Mouse (Mus musculus) neural tube, embryonic 13.5 days (tissue): ENCODE measurements at regions not wholly inside any gene's neighbourhood (a gene's known extent, or its start where the extent isn't known, plus 50 kb on each side); places are given as distances from the start of the nearest gene placed in this dataset.
A peak's percentile ranks its signal among the peaks of the same experiment; 100 is the strongest.
"Not testable (repeated sequence)": the region's sequence is repeated elsewhere in the genome, so short reads cannot be mapped to it uniquely, and the experiment has no call there.

ENCODE experiments used
- ATAC-seq: fragments of 200-750 bp; cut with Nextera tagmentation; 2 replicates; pipeline ENCODE4 v1.8.0; 2017; ENCODE audit warnings: low read depth, mild to moderate bottlenecking, moderate TSS enrichment, moderate library complexity
- H3K27ac ChIP-seq: fragments of 300-500 bp; sonication (generic); replicated peaks from 2 replicates; pipeline ENCODE4 v1.5.1; 2015; ENCODE audit warnings: moderate library complexity, mild to moderate bottlenecking, inconsistent platforms
- H3K27me3 ChIP-seq: fragments of 300-500 bp; sonication (generic); 2 replicates; pipeline ENCODE4 v1.6.1; 2015; ENCODE audit warnings: mild to moderate bottlenecking, inconsistent platforms
- H3K36me3 ChIP-seq: fragments of 300-500 bp; sonication (generic); 2 replicates; pipeline ENCODE4 v1.6.1; 2015; ENCODE audit warnings: mild to moderate bottlenecking, inconsistent platforms
- H3K4me1 ChIP-seq: fragments of 300-500 bp; sonication (generic); replicated peaks from 2 replicates; pipeline ENCODE4 v1.6.1; 2015; ENCODE audit warnings: inconsistent platforms
- H3K4me2 ChIP-seq: fragments of 300-500 bp; sonication (generic); 2 replicates; pipeline ENCODE4 v1.6.1; 2015; ENCODE audit warnings: inconsistent platforms, mild to moderate bottlenecking, moderate library complexity
- H3K4me3 ChIP-seq: fragments of 300-500 bp; sonication (generic); 2 replicates; pipeline ENCODE4 v1.5.1; 2015; ENCODE audit warnings: mild to moderate bottlenecking, inconsistent platforms
- H3K9ac ChIP-seq: fragments of 300-500 bp; sonication (generic); 2 replicates; pipeline ENCODE4 v1.6.1; 2015; ENCODE audit warnings: moderate library complexity, mild to moderate bottlenecking, inconsistent platforms
- H3K9me3 ChIP-seq: fragments of 300-500 bp; sonication (generic); 2 replicates; pipeline ENCODE4 v1.6.1; 2016; ENCODE audit warnings: inconsistent platforms
- WGBS: fragments of 180-500 bp; shearing (Covaris S2); methylation state at CpG from one replicate; pipeline ENCODE4 v1.1.7; 2015; 5-methylcytosine and 5-hydroxymethylcytosine counted together

GRCm38 (mm10) chr14:48607131-48607530 is 66.5 kb downstream of the Otx2 start:
- no peaks in the 10 kb centered on the region for H3K9me3 ChIP-seq
- H3K4me1 ChIP-seq, result peaks cover 16% of the 10 kb centered on the region
- no peak for ATAC-seq
- no peaks in the 10 kb centered on the region for H3K36me3 ChIP-seq
- no peak overlapping the region for H3K4me3 ChIP-seq
- H3K4me2 ChIP-seq, result no peak overlapping the region
- 28% methylated on average over 6 of the region's 6 CpGs for WGBS
- no peak overlapping the region for H3K9ac ChIP-seq
- no peak overlapping the region for H3K27ac ChIP-seq
- no peaks in the 10 kb centered on the region for H3K27me3 ChIP-seq

GRCm38 (mm10) chr14:48603490-48603889 is 70.1 kb downstream of the Otx2 start:
- Histone ChIP-seq H3K9me3 (no peaks in the 10 kb centered on the region), H3K4me2 (no peak overlapping the region), H3K4me1 (peaks cover 13% of the 10 kb centered on the region), H3K27ac (no peak overlapping the region), H3K27me3 (no peaks in the 10 kb centered on the region), H3K4me3 (no peak overlapping the region), H3K36me3 (no peaks in the 10 kb centered on the region), H3K9ac (no peak overlapping the region)
- WGBS, result 65% methylated on average over 6 of the region's 6 CpGs
- ATAC-seq, result no peak

- no peaks in the 10 kb centered on the region for H3K9me3 ChIP-seq
- H3K4me2 ChIP-seq, result no peak overlapping the region
- H3K4me3 ChIP-seq, result no peak overlapping the region
- no peak overlapping the region for H3K9ac ChIP-seq
- H3K27me3 ChIP-seq, result peaks cover 8% of the 10 kb centered on the region; the same call in 1 of the 2 replicates
- H3K27ac ChIP-seq, result no peak overlapping the region
- no peaks in the 10 kb centered on the region for H3K36me3 ChIP-seq
- peaks cover 23% of the 10 kb centered on the region for H3K4me1 ChIP-seq
- WGBS, result 73% methylated on average over 5 of the region's 5 CpGs
- no peak for ATAC-seq
Observed at GRCm38 (mm10) chr14:48594334-48594733, 79.3 kb downstream of the Otx2 start.

DNA sequence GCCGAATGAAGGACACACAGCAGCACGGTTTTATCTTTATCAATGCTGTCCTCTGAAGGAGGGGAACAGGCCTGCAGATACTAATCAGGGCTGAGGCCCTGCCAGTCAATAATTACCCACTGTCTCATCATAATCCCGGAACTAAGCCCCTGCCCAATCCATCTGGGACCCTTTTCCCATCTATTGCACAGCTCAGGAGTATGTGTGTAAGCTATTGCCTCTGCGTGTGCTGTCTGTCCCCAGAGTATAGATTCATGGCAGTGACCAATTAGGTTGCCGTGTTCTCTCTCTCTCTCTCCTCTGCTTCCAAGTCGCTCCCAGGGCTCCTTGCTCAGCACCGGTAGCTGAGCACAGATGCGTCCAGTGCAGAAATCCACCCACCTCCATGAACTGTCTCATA is 80.3 kb downstream of the Otx2 start:
- H3K36me3 ChIP-seq, result no peaks in the 10 kb centered on the region
- 0 out of 2 replicates have a peak overlapping the region, but pooled peaks have one; percentile 1 for H3K27ac ChIP-seq
- WGBS, result 39% methylated on average over 8 of the region's 8 CpGs
- H3K4me1 ChIP-seq, result peaks cover 23% of the 10 kb centered on the region
- no peaks in the 10 kb centered on the region for H3K9me3 ChIP-seq
- H3K4me3 ChIP-seq, result no peak overlapping the region
- H3K4me2 ChIP-seq, result no peak overlapping the region
- peaks cover 8% of the 10 kb centered on the region; the same call in 1 of the 2 replicates for H3K27me3 ChIP-seq
- ATAC-seq, result peak; percentile 67
- no peak overlapping the region for H3K9ac ChIP-seq

DNA sequence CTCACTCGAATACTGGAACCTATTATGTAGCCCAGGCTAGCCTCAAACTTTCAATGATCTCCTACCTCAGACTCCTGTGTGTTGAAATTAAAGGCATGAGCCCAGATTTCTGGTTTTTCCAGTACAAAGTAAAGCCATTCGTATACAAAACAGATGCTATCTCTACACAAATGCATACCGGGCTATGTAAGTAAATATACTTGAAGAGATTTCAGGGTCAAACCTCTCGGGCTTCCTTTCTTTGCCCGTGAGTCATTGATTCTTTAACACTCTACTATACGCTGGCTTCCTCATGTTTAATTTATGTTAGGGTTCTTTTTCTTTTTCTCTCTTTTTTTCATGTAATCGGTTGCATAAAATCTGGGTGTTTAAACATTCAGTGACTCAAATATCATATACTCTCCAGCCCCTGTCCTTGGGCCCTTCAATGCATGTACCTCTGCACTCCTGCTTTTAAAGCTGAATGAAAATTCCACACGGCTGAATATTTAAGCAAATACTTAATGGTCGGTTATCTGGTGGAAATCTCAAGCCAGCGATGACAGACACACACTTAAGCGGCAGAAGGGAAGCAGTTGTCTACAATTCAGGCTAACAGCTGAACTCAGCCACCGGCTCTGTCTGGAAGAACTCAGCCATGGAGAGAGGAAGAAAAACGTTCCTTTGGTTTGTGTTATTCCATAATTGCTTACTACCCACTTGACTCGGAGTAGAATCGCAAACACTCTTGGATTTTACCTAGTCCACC is 82.0 kb downstream of the Otx2 start:
- Histone ChIP-seq H3K4me3 (no peak overlapping the region), H3K4me2 (no peak overlapping the region), H3K27ac (no peak overlapping the region), H3K27me3 (peaks cover 10% of the 10 kb centered on the region; the same call in 1 of the 2 replicates), H3K36me3 (no peaks in the 10 kb centered on the region), H3K9ac (no peak overlapping the region), H3K9me3 (no peaks in the 10 kb centered on the region), H3K4me1 (peaks cover 23% of the 10 kb centered on the region)
- ATAC-seq, result no peak
- WGBS, result 81% methylated on average over 15 of the region's 15 CpGs

DNA sequence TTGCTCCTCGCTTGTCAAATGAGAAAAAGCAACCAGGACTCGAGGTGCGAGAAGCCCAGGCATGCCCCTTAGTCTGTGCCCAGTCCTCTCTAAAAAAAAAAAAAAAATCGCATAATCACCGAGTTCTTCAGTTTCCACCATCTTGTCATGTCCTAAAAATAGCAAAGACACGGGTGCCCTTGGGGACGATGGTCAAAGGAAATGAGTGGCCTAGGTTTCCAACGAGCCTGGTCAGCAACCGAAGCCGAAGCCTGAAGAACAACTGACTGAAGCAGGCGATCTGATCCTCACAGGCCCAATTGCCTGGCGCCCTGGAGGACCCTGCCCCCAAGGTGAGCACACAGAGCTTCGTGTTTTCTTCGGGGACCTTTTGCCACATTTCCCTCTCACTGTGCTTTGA is 83.2 kb downstream of the Otx2 start:
- H3K4me1 ChIP-seq, result peaks cover 23% of the 10 kb centered on the region
- H3K4me3 ChIP-seq, result no peak overlapping the region
- H3K9ac ChIP-seq, result no peak overlapping the region
- no peak overlapping the region for H3K27ac ChIP-seq
- WGBS, result 47% methylated on average over 14 of the region's 14 CpGs
- peaks cover 10% of the 10 kb centered on the region; the same call in 1 of the 2 replicates for H3K27me3 ChIP-seq
- H3K4me2 ChIP-seq, result no peak overlapping the region
- H3K36me3 ChIP-seq, result no peaks in the 10 kb centered on the region
- ATAC-seq, result 0 out of 2 replicates have a peak, but pooled peaks have one; percentile 34
- H3K9me3 ChIP-seq, result no peaks in the 10 kb centered on the region

DNA sequence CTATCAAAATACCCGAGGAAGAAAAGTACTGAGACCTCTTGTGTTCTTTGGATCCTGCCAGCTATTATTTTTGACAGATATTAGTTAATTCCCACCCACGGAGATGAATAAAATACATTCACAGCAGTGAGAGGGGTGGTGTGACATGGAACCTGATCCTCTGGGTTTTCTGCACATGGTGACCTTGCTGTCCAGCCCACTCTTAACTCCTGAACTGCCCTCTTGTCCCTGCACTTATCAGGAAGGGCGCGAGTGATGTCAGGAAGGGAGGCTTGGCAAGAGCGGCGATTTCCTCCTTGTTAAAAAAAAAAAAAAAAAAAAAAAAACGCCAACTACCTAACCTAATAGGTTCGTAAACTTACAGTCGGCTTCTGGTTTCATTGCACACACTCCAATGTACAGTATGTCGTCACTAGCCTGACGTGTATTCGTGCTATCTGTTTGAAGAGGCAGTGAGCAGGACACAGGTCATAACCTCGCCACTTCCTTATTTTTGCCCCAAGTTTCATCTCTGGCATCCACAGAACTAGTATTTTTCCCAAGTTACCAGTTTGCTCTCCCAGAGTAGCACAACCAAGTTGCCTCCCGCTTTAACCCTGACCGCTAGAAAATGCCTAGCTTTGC is 83.8 kb downstream of the Otx2 start:
- ATAC-seq, result no peak
- peaks cover 10% of the 10 kb centered on the region; the same call in 1 of the 2 replicates for H3K27me3 ChIP-seq
- no peak overlapping the region for H3K27ac ChIP-seq
- no peaks in the 10 kb centered on the region for H3K36me3 ChIP-seq
- no peak overlapping the region for H3K4me3 ChIP-seq
- no peak overlapping the region for H3K9ac ChIP-seq
- peaks cover 23% of the 10 kb centered on the region for H3K4me1 ChIP-seq
- 70% methylated on average over 15 of the region's 15 CpGs for WGBS
- no peaks in the 10 kb centered on the region for H3K9me3 ChIP-seq
- no peak overlapping the region for H3K4me2 ChIP-seq

- H3K4me1 ChIP-seq, result peaks cover 11% of the 10 kb centered on the region
Observed at GRCm38 (mm10) chr14:48585820-48586219, 87.8 kb downstream of the Otx2 start.

DNA sequence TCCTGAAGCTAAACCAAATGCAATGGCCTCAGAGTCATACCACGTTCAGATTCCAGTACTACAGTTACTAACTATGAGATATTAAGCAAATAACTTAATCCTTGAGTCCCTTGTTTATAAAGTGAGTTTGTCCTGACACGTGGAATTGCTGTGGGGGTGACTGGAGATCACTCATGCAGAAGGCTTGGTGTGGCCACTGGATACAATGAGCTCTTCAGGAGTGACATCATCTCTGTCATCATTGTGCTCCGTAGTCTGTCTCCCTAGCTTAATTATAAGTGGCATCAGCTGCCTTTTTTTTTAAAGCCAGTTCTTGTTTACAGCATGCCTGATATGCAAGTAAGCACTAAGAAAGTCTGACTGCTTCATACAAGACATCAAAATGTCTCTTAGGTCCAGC is 89.0 kb downstream of the Otx2 start:
- 67% methylated on average over 3 of the region's 3 CpGs for WGBS
- H3K27ac ChIP-seq, result no peak overlapping the region

More at GRCm38 (mm10) chr14:48585820-48586219, 87.8 kb downstream of the Otx2 start:
- 100% methylated on average over 3 of the region's 3 CpGs for WGBS
- H3K27ac ChIP-seq, result no peak overlapping the region
- no peak overlapping the region for H3K4me3 ChIP-seq
- no peak overlapping the region for H3K4me2 ChIP-seq
- no peak overlapping the region for H3K9ac ChIP-seq
- no peak for ATAC-seq
- H3K36me3 ChIP-seq, result no peaks in the 10 kb centered on the region
- no peaks in the 10 kb centered on the region for H3K9me3 ChIP-seq
- H3K27me3 ChIP-seq, result peaks cover 10% of the 10 kb centered on the region; the same call in 1 of the 2 replicates

GRCm38 (mm10) chr14:48583516-48583915 is 90.1 kb downstream of the Otx2 start:
- Histone ChIP-seq H3K4me1 (no peaks in the 10 kb centered on the region), H3K4me2 (no peak overlapping the region), H3K27ac (no peak overlapping the region), H3K9me3 (no peaks in the 10 kb centered on the region), H3K9ac (no peak overlapping the region), H3K36me3 (no peaks in the 10 kb centered on the region), H3K27me3 (peaks cover 10% of the 10 kb centered on the region; the same call in 1 of the 2 replicates), H3K4me3 (no peak overlapping the region)
- no peak for ATAC-seq
- 87% methylated on average over 3 of the region's 3 CpGs for WGBS

More for the DNA sequence above, 89.0 kb downstream of the Otx2 start:
- Histone ChIP-seq H3K4me1 (0 out of 2 replicates have a peak, but pooled peaks cover under 1% of the 10 kb centered on the region), H3K9ac (no peak overlapping the region), H3K4me2 (no peak overlapping the region), H3K36me3 (no peaks in the 10 kb centered on the region), H3K4me3 (no peak overlapping the region), H3K27me3 (peaks cover 10% of the 10 kb centered on the region; the same call in 1 of the 2 replicates), H3K9me3 (no peaks in the 10 kb centered on the region)
- ATAC-seq, result no peak

DNA sequence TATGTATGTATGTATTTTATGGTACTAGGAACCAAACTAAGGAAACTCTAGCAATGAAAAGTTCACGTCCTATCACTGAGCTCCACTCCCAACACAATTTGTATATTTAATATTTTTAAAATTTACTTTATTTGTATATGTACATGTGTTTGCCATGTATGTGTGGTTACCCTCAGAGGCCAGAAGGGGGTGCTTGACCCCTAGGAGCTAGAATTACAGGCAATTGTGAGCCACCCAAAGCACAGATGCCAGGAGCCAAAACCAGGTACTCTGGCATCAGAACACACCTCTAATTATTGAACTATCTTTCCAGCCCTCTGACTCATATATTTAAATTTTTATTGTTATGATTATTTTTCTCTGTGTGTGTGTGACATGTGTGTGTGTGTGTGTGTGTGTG is 91.5 kb downstream of the Otx2 start:
- H3K4me3 ChIP-seq, result no peak overlapping the region

GRCm38 (mm10) chr14:48581308-48581707 is 92.3 kb downstream of the Otx2 start:
- 24% methylated on average over 1 of the region's 2 CpGs for WGBS
- not testable (repeated sequence) for H3K9me3 ChIP-seq, H3K4me1 ChIP-seq, H3K27ac ChIP-seq, H3K9ac ChIP-seq, H3K4me2 ChIP-seq, H3K36me3 ChIP-seq, H3K4me3 ChIP-seq, ATAC-seq, H3K27me3 ChIP-seq

More for the DNA sequence above, 91.5 kb downstream of the Otx2 start:
- WGBS, result 87% methylated on average over 1 of the region's 1 CpGs
- no peak overlapping the region for H3K4me2 ChIP-seq
- H3K27me3 ChIP-seq, result no peaks in the 10 kb centered on the region; the same call in 1 of the 2 replicates
- H3K27ac ChIP-seq, result no peak overlapping the region
- H3K36me3 ChIP-seq, result no peaks in the 10 kb centered on the region
- no peaks in the 10 kb centered on the region for H3K4me1 ChIP-seq
- no peak overlapping the region for H3K9ac ChIP-seq
- ATAC-seq, result no peak
- H3K9me3 ChIP-seq, result no peaks in the 10 kb centered on the region
